Mouse (Mus musculus) midbrain, embryonic 10.5 days (tissue): ENCODE data around the gene Cfap43. TPM values are rescaled to one million over a fixed set of nuclear protein-coding genes. Genes with fewer than 3 reads are reported as not detected.

Experiments used
- DNase-seq: peaks from one replicate; pipeline ENCODE4 v3.0.0-alpha.2; 2017; ENCODE audit warnings: low spot score
- H3K27ac ChIP-seq: fragments of 300-500 bp; sonication (generic); replicated peaks from 2 replicates; pipeline ENCODE4 v1.5.1; 2016; ENCODE audit warnings: mild to moderate bottlenecking
- H3K27me3 ChIP-seq: fragments of 300-500 bp; sonication (generic); 2 replicates; pipeline ENCODE4 v1.6.1; 2016; ENCODE audit warnings: low read depth, mild to moderate bottlenecking; ENCODE audit not compliant: poor library complexity, severe bottlenecking
- H3K36me3 ChIP-seq: fragments of 300-500 bp; sonication (generic); 2 replicates; pipeline ENCODE4 v1.6.1; 2016; ENCODE audit warnings: mild to moderate bottlenecking, moderate library complexity
- H3K4me1 ChIP-seq: fragments of 300-500 bp; sonication (generic); 2 replicates; pipeline ENCODE4 v1.6.1; 2016
- H3K4me3 ChIP-seq: fragments of 300-500 bp; sonication (generic); 2 replicates; pipeline ENCODE4 v1.5.1; 2016; ENCODE audit warnings: mild to moderate bottlenecking, moderate library complexity
- H3K9me3 ChIP-seq: fragments of 300-500 bp; sonication (generic); replicated peaks from 2 replicates; pipeline ENCODE4 v1.6.1; 2016; ENCODE audit warnings: mild to moderate bottlenecking
- WGBS: fragments of 180-500 bp; shearing (Covaris S2); methylation state at CpG from one replicate; pipeline ENCODE4 v1.1.7; 2016; 5-methylcytosine and 5-hydroxymethylcytosine counted together
- polyA plus RNA-seq: library from polyadenylated mRNA; unstranded; fragments of >200 nt; fragmentation: Nextera tagmentation; extraction: Ambion mirVana; gene quantifications from 2 replicates; pipeline ENCODE4 v1.2.1, GENCODE M21; 2016

Gene Cfap43
- polyA plus RNA-seq, 1 experiment from 2014 or later = 0.06 TPM

DNA sequence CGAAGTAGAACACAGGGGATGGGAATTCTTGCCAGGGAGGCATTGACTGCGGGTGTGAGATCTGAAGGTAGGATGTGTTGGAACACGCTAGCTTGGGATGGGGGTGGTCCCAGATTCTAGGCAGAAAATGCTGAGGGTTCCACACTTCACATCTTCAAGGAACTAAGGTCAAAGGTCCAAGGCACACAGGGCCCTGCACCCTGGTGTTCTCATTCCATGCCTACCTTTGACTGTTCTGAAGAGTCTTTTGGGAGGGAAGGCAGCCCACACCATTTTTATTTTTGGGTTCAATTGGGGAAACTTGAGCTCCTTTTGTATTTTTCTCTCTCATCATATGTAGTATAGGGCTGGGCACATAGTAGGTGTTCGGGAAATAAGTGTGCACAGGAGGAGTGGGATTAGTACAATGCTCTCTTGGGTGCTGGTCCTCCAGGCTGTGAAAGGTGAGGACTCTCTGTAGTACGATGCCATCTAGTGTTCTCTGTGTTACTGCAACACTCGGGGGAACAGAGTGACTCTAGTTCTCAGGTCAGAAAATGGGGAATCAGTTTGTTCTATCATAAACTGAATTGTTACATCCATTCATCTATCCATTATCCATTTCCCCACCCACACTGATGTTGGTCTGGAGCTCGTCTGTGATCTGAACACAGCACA, 13.0 kb upstream of the Cfap43 start:
- H3K36me3 ChIP-seq = no peaks in the 10 kb centered on the region
- H3K9me3 ChIP-seq = no peaks in the 10 kb centered on the region
- DNase-seq = no peak
- H3K27me3 ChIP-seq = no peaks in the 10 kb centered on the region
- H3K27ac ChIP-seq = no peak overlapping the region
- peaks cover 4% of the 10 kb centered on the region for H3K4me1 ChIP-seq
- H3K4me3 ChIP-seq = no peak overlapping the region
- 50% methylated on average over 7 of the region's 7 CpGs for WGBS

DNA sequence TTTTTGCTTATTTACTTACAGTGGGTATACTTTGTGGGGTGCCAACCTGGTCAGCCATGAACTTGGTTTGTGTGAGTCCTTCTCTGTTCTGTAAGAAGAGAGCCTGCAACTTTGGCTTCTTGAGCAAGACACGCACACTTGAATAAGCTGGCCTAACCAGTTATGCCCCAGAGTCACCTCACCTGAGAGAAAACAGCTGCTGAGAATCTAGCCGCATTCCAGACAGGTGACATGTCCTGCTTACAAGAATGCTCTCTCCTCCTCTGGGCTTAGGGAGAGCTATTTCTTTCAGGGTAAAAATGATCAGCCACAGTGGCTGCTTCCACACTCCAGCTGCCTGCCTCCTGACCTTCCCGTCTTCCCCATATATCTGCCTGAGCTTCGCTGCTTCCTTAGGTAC, 10.0 kb upstream of the Cfap43 start:
- WGBS = 87% methylated on average over 4 of the region's 4 CpGs
- no peaks in the 10 kb centered on the region for H3K9me3 ChIP-seq
- no peaks in the 10 kb centered on the region for H3K27me3 ChIP-seq
- H3K4me3 ChIP-seq = no peak overlapping the region
- DNase-seq = no peak
- H3K4me1 ChIP-seq = no peaks in the 10 kb centered on the region
- H3K36me3 ChIP-seq = no peaks in the 10 kb centered on the region
- H3K27ac ChIP-seq = no peak overlapping the region

DNA sequence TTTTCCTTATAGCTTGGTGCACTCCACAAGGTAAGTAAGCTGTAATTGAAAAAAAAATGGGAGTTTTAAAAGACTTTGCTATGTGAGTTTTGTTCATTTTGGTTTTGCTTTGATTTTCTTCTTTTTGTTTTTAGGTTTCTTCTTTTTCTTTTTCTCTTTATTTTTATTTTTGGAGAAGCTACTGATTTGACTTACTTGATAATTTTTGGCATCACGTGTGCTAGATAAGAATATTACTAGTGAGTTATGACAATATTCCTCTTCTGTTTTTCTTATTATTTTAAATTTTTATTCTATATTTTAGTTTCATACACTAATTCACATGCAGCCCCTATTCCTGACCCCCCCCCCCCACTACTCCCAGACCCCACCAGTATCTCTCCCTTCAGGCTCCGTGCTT, 7.9 kb upstream of the Cfap43 start:
- Histone ChIP-seq H3K27ac (no peak overlapping the region), H3K9me3 (no peaks in the 10 kb centered on the region), H3K4me3 (no peak overlapping the region), H3K27me3 (no peaks in the 10 kb centered on the region), H3K36me3 (no peaks in the 10 kb centered on the region), H3K4me1 (no peaks in the 10 kb centered on the region)
- no peak for DNase-seq
- 85% methylated on average over 2 of the region's 2 CpGs for WGBS

DNA sequence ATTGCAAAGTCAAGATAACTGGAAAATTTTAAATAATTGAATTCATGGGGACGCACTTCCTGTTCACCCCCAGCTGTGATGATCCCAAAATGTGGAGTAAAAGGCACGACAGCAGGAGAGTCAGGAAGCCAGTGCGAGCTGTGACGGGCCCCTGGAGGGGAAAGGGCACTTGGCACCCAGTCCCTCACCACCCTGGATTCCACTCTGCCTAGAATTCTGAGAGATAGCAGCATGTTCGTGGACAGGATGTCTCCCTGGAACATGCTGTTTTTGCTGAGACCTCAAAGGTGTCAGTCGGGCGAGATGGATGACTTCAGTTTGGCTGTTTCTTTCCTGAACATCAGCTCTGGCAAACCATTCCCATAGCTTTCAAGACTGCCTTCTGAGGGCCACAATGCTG, 6.7 kb upstream of the Cfap43 start:
- H3K4me3 ChIP-seq = no peak overlapping the region
- no peak for DNase-seq
- H3K4me1 ChIP-seq = no peaks in the 10 kb centered on the region
- no peaks in the 10 kb centered on the region for H3K27me3 ChIP-seq
- no peaks in the 10 kb centered on the region for H3K36me3 ChIP-seq
- no peak overlapping the region for H3K27ac ChIP-seq
- 81% methylated on average over 7 of the region's 7 CpGs for WGBS
- no peaks in the 10 kb centered on the region for H3K9me3 ChIP-seq

DNA sequence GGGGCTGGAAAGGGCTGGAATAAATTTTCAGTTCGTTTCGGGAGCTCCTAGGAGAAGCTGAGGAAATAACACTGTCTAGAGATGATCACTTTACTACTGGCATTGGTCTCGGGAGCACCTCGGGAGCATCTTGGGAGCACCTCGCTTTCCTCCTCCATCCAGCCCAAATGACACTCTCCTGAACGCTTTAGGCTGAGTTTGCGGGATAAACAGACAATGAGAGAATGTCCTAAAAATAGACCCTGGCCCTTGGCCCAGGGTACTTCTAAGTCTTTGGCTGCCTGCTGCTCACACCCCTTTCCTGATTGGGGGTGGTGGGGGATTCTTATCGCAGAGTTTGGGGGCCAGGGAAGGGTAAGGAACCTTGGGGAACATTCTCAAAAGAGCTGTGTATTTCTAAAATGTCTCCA, 884 bp upstream of the Cfap43 start:
- DNase-seq = no peak
- Histone ChIP-seq H3K4me3 (peak overlapping the region; percentile 90), H3K36me3 (no peaks in the 10 kb centered on the region), H3K9me3 (no peaks in the 10 kb centered on the region), H3K4me1 (peaks cover 34% of the 10 kb centered on the region), H3K27me3 (no peaks in the 10 kb centered on the region), H3K27ac (peak overlapping the region; percentile 99)
- 16% methylated on average over 8 of the region's 8 CpGs for WGBS

DNA sequence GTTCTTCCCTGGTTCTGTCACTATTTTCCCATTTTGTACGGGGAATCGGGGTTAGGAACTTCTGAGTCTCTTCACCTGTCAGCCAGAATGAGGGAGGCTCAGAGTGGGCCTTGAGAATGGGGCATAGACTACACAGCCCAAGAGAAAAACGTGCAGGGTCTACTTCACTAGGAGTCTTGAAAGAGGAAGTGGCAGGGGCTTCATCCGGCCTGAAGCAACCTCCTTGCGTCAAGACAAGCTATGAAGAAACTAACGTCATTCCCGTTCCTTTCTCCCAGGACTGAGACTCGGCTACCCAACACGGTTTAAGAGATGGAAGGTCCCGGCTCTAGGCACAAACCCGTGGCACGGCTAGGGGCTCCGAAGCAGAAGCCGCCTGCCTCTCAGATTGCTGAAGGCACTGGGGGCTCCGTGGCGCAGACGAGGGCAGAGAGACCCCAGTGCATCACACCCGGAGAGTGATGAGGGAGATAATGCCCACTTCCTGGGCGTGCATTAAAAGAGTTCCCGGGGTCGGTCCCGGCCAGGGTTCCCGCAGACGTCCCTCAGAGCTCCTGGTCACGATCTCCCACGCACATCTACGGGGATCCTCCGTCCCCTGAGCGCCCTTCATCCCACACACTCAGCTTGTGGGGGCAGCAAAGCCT, 509 bp downstream of the Cfap43 start:
- DNase-seq = no peak
- H3K27me3 ChIP-seq = no peaks in the 10 kb centered on the region

GRCm38 (mm10) chr19:47918016-47918415, 1.1 kb downstream of the Cfap43 start:
- DNase-seq = peak; percentile 23
- no peaks in the 10 kb centered on the region for H3K9me3 ChIP-seq
- peak overlapping the region; percentile 99 for H3K27ac ChIP-seq
- 24% methylated on average over 9 of the region's 9 CpGs for WGBS
- H3K36me3 ChIP-seq = peaks cover 8% of the 10 kb centered on the region; the same call in 1 of the 2 replicates
- H3K4me1 ChIP-seq = peaks cover 38% of the 10 kb centered on the region
- no peaks in the 10 kb centered on the region for H3K27me3 ChIP-seq
- peak overlapping the region; percentile 90 for H3K4me3 ChIP-seq

More for the DNA sequence above, 509 bp downstream of the Cfap43 start:
- H3K27ac ChIP-seq = peak overlapping the region; percentile 99
- H3K4me3 ChIP-seq = peak overlapping the region; percentile 90
- peaks cover 38% of the 10 kb centered on the region for H3K4me1 ChIP-seq
- no peaks in the 10 kb centered on the region for H3K9me3 ChIP-seq
- under 1% methylated on average over 29 of the region's 29 CpGs for WGBS
- H3K36me3 ChIP-seq = 0 out of 2 replicates have a peak, but pooled peaks cover 5% of the 10 kb centered on the region

GRCm38 (mm10) chr19:47917396-47917795, 1.7 kb downstream of the Cfap43 start:
- Histone ChIP-seq H3K27me3 (no peaks in the 10 kb centered on the region), H3K27ac (0 out of 2 replicates have a peak overlapping the region, but pooled peaks have one; percentile 17), H3K4me3 (peak overlapping the region; percentile 90), H3K9me3 (no peaks in the 10 kb centered on the region), H3K4me1 (peaks cover 38% of the 10 kb centered on the region), H3K36me3 (peaks cover 11% of the 10 kb centered on the region; the same call in 1 of the 2 replicates)
- no peak for DNase-seq
- 24% methylated on average over 4 of the region's 4 CpGs for WGBS

DNA sequence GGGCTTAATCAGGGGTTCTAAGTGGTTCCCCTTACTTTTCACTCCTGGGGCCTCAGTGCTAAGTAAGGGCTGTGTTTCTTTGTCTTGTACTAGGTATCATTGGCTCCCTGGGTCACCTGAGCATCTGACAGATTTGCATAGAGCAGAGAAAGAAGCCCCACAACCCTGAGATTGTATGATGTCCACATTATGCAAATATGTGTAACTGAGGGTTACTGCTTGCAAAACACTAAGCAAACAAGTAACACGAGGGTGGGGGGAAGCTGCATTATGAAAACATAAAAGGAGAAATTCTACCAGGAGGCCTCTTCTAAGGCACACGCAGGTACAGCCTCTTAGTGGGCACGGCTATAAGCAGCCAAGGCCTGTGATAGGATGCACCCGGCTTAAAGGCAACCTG, 3.8 kb downstream of the Cfap43 start:
- H3K9me3 ChIP-seq = no peaks in the 10 kb centered on the region
- no peak overlapping the region for H3K4me3 ChIP-seq
- H3K27me3 ChIP-seq = no peaks in the 10 kb centered on the region
- peaks cover 21% of the 10 kb centered on the region; the same call in 1 of the 2 replicates for H3K36me3 ChIP-seq
- DNase-seq = no peak
- peaks cover 52% of the 10 kb centered on the region for H3K4me1 ChIP-seq
- H3K27ac ChIP-seq = 0 out of 2 replicates have a peak overlapping the region, but pooled peaks have one; percentile 17
- 87% methylated on average over 4 of the region's 4 CpGs for WGBS

GRCm38 (mm10) chr19:47914191-47914590, 4.9 kb downstream of the Cfap43 start:
- peaks cover 57% of the 10 kb centered on the region for H3K4me1 ChIP-seq
- H3K9me3 ChIP-seq = no peaks in the 10 kb centered on the region
- no peak for DNase-seq

GRCm38 (mm10) chr19:47913344-47913743, 5.7 kb downstream of the Cfap43 start:
- 90% methylated on average over 7 of the region's 7 CpGs for WGBS
- H3K27me3 ChIP-seq = no peaks in the 10 kb centered on the region
- H3K9me3 ChIP-seq = no peaks in the 10 kb centered on the region
- DNase-seq = no peak
- H3K4me3 ChIP-seq = no peak overlapping the region
- H3K36me3 ChIP-seq = peaks cover 21% of the 10 kb centered on the region; the same call in 1 of the 2 replicates
- peaks cover 60% of the 10 kb centered on the region for H3K4me1 ChIP-seq
- no peak overlapping the region for H3K27ac ChIP-seq

More at GRCm38 (mm10) chr19:47914191-47914590, 4.9 kb downstream of the Cfap43 start:
- H3K4me3 ChIP-seq = no peak overlapping the region
- H3K27me3 ChIP-seq = no peaks in the 10 kb centered on the region
- WGBS = 90% methylated on average over 4 of the region's 4 CpGs
- no peak overlapping the region for H3K27ac ChIP-seq
- peaks cover 21% of the 10 kb centered on the region; the same call in 1 of the 2 replicates for H3K36me3 ChIP-seq

DNA sequence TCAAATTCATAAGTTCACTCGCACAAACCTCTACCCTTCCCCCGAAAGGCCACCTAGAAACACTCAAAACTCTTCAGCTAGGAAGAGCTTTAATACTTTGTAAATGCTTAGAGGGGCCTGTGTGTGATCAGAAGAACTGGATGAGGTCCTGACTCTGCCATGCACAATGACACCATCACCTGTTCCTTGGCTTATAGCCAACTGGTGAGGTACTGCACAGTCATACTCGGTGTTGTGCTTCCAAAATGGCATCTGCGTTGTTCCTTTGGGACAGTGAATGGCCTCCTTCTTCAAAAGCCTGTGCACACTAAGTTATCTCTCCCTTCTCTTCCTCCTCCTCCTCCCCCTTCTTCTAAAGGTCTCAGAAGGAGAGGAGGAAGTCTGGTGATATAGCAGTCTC, 8.3 kb downstream of the Cfap43 start:
- no peak overlapping the region for H3K4me3 ChIP-seq
- 94% methylated on average over 4 of the region's 4 CpGs for WGBS
- H3K36me3 ChIP-seq = peaks cover 28% of the 10 kb centered on the region; the same call in 1 of the 2 replicates
- H3K27ac ChIP-seq = peak overlapping the region; percentile 98
- DNase-seq = no peak
- no peaks in the 10 kb centered on the region for H3K9me3 ChIP-seq
- peaks cover 42% of the 10 kb centered on the region for H3K4me1 ChIP-seq
- H3K27me3 ChIP-seq = no peaks in the 10 kb centered on the region

DNA sequence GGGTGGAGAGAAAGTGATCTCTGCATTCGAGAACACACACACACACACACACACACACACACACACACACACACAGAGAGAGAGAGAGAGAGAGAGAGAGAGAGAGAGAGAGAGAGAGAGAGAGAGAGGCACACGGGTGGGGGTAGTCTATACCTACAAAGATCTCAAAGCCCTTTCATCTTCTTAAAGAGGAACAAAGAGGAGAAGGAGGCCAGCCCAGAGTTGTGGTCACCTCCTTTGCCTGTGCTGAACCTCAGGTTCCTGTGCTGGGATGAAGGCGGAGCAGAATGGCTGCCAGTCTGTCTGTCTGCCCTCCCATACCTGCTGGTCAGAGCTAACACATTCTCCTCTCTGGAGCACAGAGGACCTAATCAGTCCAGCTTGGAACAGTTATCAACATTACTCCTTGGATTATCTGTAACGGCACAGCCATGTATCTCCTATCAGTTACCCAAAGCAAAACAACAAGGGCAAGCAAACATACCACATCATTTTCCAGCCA, 8.9 kb downstream of the Cfap43 start:
- Histone ChIP-seq H3K27me3 (no peaks in the 10 kb centered on the region), H3K4me3 (peak overlapping the region; percentile 53), H3K9me3 (no peaks in the 10 kb centered on the region), H3K36me3 (peaks cover 28% of the 10 kb centered on the region; the same call in 1 of the 2 replicates), H3K4me1 (peaks cover 42% of the 10 kb centered on the region), H3K27ac (peak overlapping the region; percentile 98)
- no peak for DNase-seq
- 46% methylated on average over 4 of the region's 4 CpGs for WGBS
